17 mouse cellular contexts compared by ENCODE assay signal in genomic region chr17:45863471-45864205, GRCm38 (mm10).
A peak's percentile ranks its signal among the peaks of the same experiment; 100 is the strongest.
DNase-seq lines count a peak whose midpoint lies in the region; ATAC-seq and TF ChIP-seq lines count a peak whose summit lies in the region.
"Had no signal": no experiment of that assay in that cellular context is flagged by ENCODE, and none has a peak within 500 bp of the region (broad histone marks: within the 10 kb centered on the region; RNA-seq: fewer than 3 reads in every experiment).

No protein-coding gene starts in this region.

- no peak overlapping the region for H3K4me3 ChIP-seq in midbrain, embryonic 11.5 days (ENCODE audit: low read depth, low read length)
- no peak overlapping the region for H3K4me3 ChIP-seq in midbrain, postnatal 0 days (ENCODE audit: low read depth, low read length)
- no peak overlapping the region for H3K4me3 ChIP-seq in kidney, embryonic 16.5 days (ENCODE audit: low read length)
- no peak overlapping the region for H3K4me3 ChIP-seq in small intestine, adult 2 months (ENCODE audit: low read depth, low read length)
- H3K4me3 ChIP-seq: limb, embryonic 15.5 days; midbrain, embryonic 15.5 days; neural tube, embryonic 12.5 days had no signal

- H3K4me1 ChIP-seq in midbrain, embryonic 11.5 days (ENCODE audit: control insufficient read depth, insufficient read depth, low read length), result no peaks in the 10 kb centered on the region
- no peaks in the 10 kb centered on the region for H3K4me1 ChIP-seq in midbrain, postnatal 0 days (ENCODE audit: insufficient read depth, low read length)
- H3K4me1 ChIP-seq in kidney, embryonic 16.5 days (ENCODE audit: insufficient read depth, low read length), result peaks cover 35% of the 10 kb centered on the region
- H3K4me1 ChIP-seq in small intestine, adult 2 months (ENCODE audit: control insufficient read depth, insufficient read depth, insufficient read length, low read length), result peaks cover 43% of the 10 kb centered on the region
- H3K4me1 ChIP-seq: midbrain, embryonic 15.5 days had no signal

- TF ChIP-seq CTCF in midbrain, postnatal 0 days (IDR thresholded peaks at IDR 0.05), result no peak
- no peak for TF ChIP-seq CTCF in small intestine, adult 2 months (IDR thresholded peaks at IDR 0.05; ENCODE audit: extremely low read depth, insufficient read length, insufficient replicate concordance, low read depth, low read length)

- no peak for TF ChIP-seq POLR2A in small intestine, adult 2 months (IDR thresholded peaks at IDR 0.05; ENCODE audit: low read depth, low read length)

- H3K27ac ChIP-seq in midbrain, embryonic 11.5 days (ENCODE audit: low read depth, low read length), result no peak overlapping the region
- no peak overlapping the region for H3K27ac ChIP-seq in midbrain, postnatal 0 days (ENCODE audit: low read depth, low read length)
- H3K27ac ChIP-seq in kidney, embryonic 16.5 days (ENCODE audit: low read length), result peak overlapping the region; percentile 36; the same call in 1 of the 2 replicates
- H3K27ac ChIP-seq in small intestine, adult 2 months (ENCODE audit: insufficient read depth, low read depth, low read length), result peak overlapping the region; percentile 45; the same call in 1 of the 2 replicates
- H3K27ac ChIP-seq: hindbrain, embryonic 14.5 days; limb, embryonic 15.5 days; midbrain, embryonic 15.5 days; neural tube, embryonic 12.5 days; stomach, postnatal 0 days had no signal

- H3K36me3 ChIP-seq in midbrain, embryonic 11.5 days (ENCODE audit: control insufficient read depth, insufficient read depth, low read length), result no peaks in the 10 kb centered on the region
- H3K36me3 ChIP-seq in midbrain, postnatal 0 days (ENCODE audit: insufficient read depth, low read length), result no peaks in the 10 kb centered on the region
- H3K36me3 ChIP-seq in kidney, embryonic 16.5 days (ENCODE audit: insufficient read depth, low read length), result no peaks in the 10 kb centered on the region
- H3K36me3 ChIP-seq in small intestine, adult 2 months (ENCODE audit: control insufficient read depth, insufficient read depth, low read length), result no peaks in the 10 kb centered on the region
- H3K36me3 ChIP-seq: limb, embryonic 15.5 days; midbrain, embryonic 15.5 days; neural tube, embryonic 12.5 days had no signal

- no peaks in the 10 kb centered on the region; the same call in 1 of the 2 replicates for H3K27me3 ChIP-seq in midbrain, embryonic 11.5 days (ENCODE audit: control insufficient read depth, insufficient read depth, low read length)
- peaks cover 4% of the 10 kb centered on the region; the same call in 1 of the 2 replicates for H3K27me3 ChIP-seq in midbrain, postnatal 0 days (ENCODE audit: insufficient read depth, low read length)
- no peaks in the 10 kb centered on the region for H3K27me3 ChIP-seq in kidney, embryonic 16.5 days (ENCODE audit: insufficient read depth, low read length)
- no peaks in the 10 kb centered on the region for H3K27me3 ChIP-seq in small intestine, adult 2 months (ENCODE audit: control insufficient read depth, insufficient read depth, low read length)
- H3K27me3 ChIP-seq: limb, embryonic 15.5 days; midbrain, embryonic 15.5 days; neural tube, embryonic 12.5 days had no signal

- no peak for ATAC-seq in midbrain, embryonic 11.5 days (ENCODE audit: low FRiP score)
- ATAC-seq in midbrain, postnatal 0 days (ENCODE audit: low FRiP score), result no peak
- no peak for ATAC-seq in kidney, embryonic 16.5 days (ENCODE audit: low FRiP score, low TSS enrichment)
- ATAC-seq: midbrain, embryonic 15.5 days had no signal

- intact Hi-C loops in left cerebral cortex, postnatal 10 days (cut with DNase I), result no loop called here

- DNase-seq in midbrain, embryonic 11.5 days (ENCODE audit: low spot score, missing footprints), result peak; percentile 83
- DNase-seq in midbrain, postnatal 0 days (ENCODE audit: low spot score), result no peak
- peak; percentile 79 for DNase-seq in embryo, embryonic 9.5 days (ENCODE audit: extremely low spot score)
- no peak for DNase-seq in frontal cortex, postnatal 36 days (ENCODE audit: low spot score in 2 of 2)
- DNase-seq in heart, adult 18-20 months, result no peak
- DNase-seq in left cerebral cortex, postnatal 10 days (ENCODE audit: extremely low spot score in 1 of 2, low spot score in 2 of 2), result no peak
- DNase-seq: cerebellum, postnatal 25 days; lung, adult 2 months; lung, postnatal 4 days; thymus, postnatal 25 days had no signal

- no peaks in the 10 kb centered on the region for H3K9me3 ChIP-seq in midbrain, embryonic 11.5 days (ENCODE audit: control insufficient read depth, low read length)
- H3K9me3 ChIP-seq in midbrain, postnatal 0 days (ENCODE audit: low read length), result no peaks in the 10 kb centered on the region
- no peaks in the 10 kb centered on the region for H3K9me3 ChIP-seq in kidney, embryonic 16.5 days (ENCODE audit: low read length)
- H3K9me3 ChIP-seq: limb, embryonic 15.5 days; midbrain, embryonic 15.5 days; neural tube, embryonic 12.5 days had no signal

- H3K9ac ChIP-seq in midbrain, embryonic 11.5 days (ENCODE audit: low read length), result no peak overlapping the region
- no peak overlapping the region for H3K9ac ChIP-seq in midbrain, postnatal 0 days (replicated peaks; ENCODE audit: low read length, poor library complexity, severe bottlenecking)
- H3K9ac ChIP-seq in kidney, embryonic 16.5 days (replicated peaks; ENCODE audit: low read length), result 0 out of 2 replicates have a peak overlapping the region, but pooled peaks have one; percentile 12
- H3K9ac ChIP-seq: hindbrain, embryonic 14.5 days; limb, embryonic 15.5 days; midbrain, embryonic 15.5 days; neural tube, embryonic 12.5 days had no signal

- 54% methylated on average over 10 of the region's 10 CpGs for WGBS in midbrain, embryonic 11.5 days
- WGBS in midbrain, postnatal 0 days, result 69% methylated on average over 10 of the region's 10 CpGs
- WGBS in kidney, embryonic 16.5 days, result 45% methylated on average over 10 of the region's 10 CpGs
- 65% methylated on average over 10 of the region's 10 CpGs for WGBS in small intestine, adult 2 months

- no peak overlapping the region for H3K4me2 ChIP-seq in midbrain, embryonic 11.5 days
- H3K4me2 ChIP-seq in midbrain, postnatal 0 days (ENCODE audit: low read depth, low read length, poor library complexity, severe bottlenecking), result no peak overlapping the region
- no peak overlapping the region for H3K4me2 ChIP-seq in kidney, embryonic 16.5 days (replicated peaks; ENCODE audit: low read depth, low read length)
- H3K4me2 ChIP-seq: hindbrain, embryonic 14.5 days; limb, embryonic 15.5 days; midbrain, embryonic 15.5 days; neural tube, embryonic 12.5 days had no signal

Comparison
In these comparisons a context has a peak if more than half of its experiments do, and no peak if none do; other contexts are left out.
1. DNase-seq: peak in midbrain, embryonic 11.5 days (single experiment) and embryo, embryonic 9.5 days (single experiment); none in midbrain, postnatal 0 days (single experiment), frontal cortex, postnatal 36 days (0 of 2), heart, adult 18-20 months (0 of 2) and left cerebral cortex, postnatal 10 days (0 of 2).
2. H3K27ac ChIP-seq: peak in kidney, embryonic 16.5 days (single experiment) and small intestine, adult 2 months (single experiment); none in midbrain, embryonic 11.5 days (single experiment) and midbrain, postnatal 0 days (single experiment).